8 mouse cellular contexts compared by ENCODE assay signal in genomic region chr2:116062761-116063441, GRCm38 (mm10). TPM values are rescaled to one million over a fixed set of nuclear protein-coding genes. Genes with fewer than 3 reads are reported as not detected.
DNase-seq lines count a peak whose midpoint lies in the region; ATAC-seq and TF ChIP-seq lines count a peak whose summit lies in the region.

No protein-coding gene starts in this region.

- 1% methylated on average over 36 of the region's 36 CpGs for WGBS in heart, embryonic 15.5 days
- 2% methylated on average over 36 of the region's 36 CpGs for WGBS in limb, embryonic 15.5 days
- WGBS in neural tube, embryonic 15.5 days, result 1% methylated on average over 36 of the region's 36 CpGs

- H3K36me3 ChIP-seq in heart, embryonic 15.5 days, result peaks cover 4% of the 10 kb centered on the region; the same call in 1 of the 2 replicates
- no peaks in the 10 kb centered on the region for H3K36me3 ChIP-seq in limb, embryonic 15.5 days
- H3K36me3 ChIP-seq in neural tube, embryonic 15.5 days, result no peaks in the 10 kb centered on the region

- no peaks in the 10 kb centered on the region for H3K9me3 ChIP-seq in heart, embryonic 15.5 days (replicated peaks)
- H3K9me3 ChIP-seq in limb, embryonic 15.5 days, result no peaks in the 10 kb centered on the region
- no peaks in the 10 kb centered on the region for H3K9me3 ChIP-seq in neural tube, embryonic 15.5 days (replicated peaks)

- ATAC-seq in heart, embryonic 15.5 days (replicated peaks; ENCODE audit: insufficient number of reproducible peaks, insufficient read depth, low FRiP score, low read depth), result no peak
- ATAC-seq in limb, embryonic 15.5 days (ENCODE audit: insufficient number of reproducible peaks, low FRiP score, low TSS enrichment, low read depth), result no peak
- no peak for ATAC-seq in neural tube, embryonic 15.5 days (ENCODE audit: low FRiP score)

- peak; percentile 29 for DNase-seq in gastrocnemius, postnatal 10 days
- no peak for DNase-seq in gastrocnemius, postnatal 25 days
- no peak for DNase-seq in spleen, adult 18-20 months
- DNase-seq in ovary, postnatal 10 days (ENCODE audit: low spot score), result no peak

- H3K27me3 ChIP-seq in heart, embryonic 15.5 days, result no peaks in the 10 kb centered on the region
- peaks cover 61% of the 10 kb centered on the region for H3K27me3 ChIP-seq in limb, embryonic 15.5 days
- H3K27me3 ChIP-seq in neural tube, embryonic 15.5 days (replicated peaks), result no peaks in the 10 kb centered on the region

- no peak overlapping the region for H3K27ac ChIP-seq in bone marrow macrophage, adult 2 months (ENCODE audit: insufficient read depth, low read depth, low read length)
- H3K27ac ChIP-seq in heart, embryonic 15.5 days, result peak overlapping the region; percentile 99
- no peak overlapping the region; the same call in none of the 2 replicates for H3K27ac ChIP-seq in limb, embryonic 15.5 days
- H3K27ac ChIP-seq in neural tube, embryonic 15.5 days (replicated peaks), result peak overlapping the region; percentile 94

- no peak for TF ChIP-seq CTCF in bone marrow macrophage, adult 2 months (IDR thresholded peaks at IDR 0.05; ENCODE audit: low read depth, low read length)

- peak overlapping the region; percentile 95 for H3K9ac ChIP-seq in heart, embryonic 15.5 days
- H3K9ac ChIP-seq in limb, embryonic 15.5 days, result peak overlapping the region; percentile 31
- peak overlapping the region; percentile 75 for H3K9ac ChIP-seq in neural tube, embryonic 15.5 days (replicated peaks)

- no peak for TF ChIP-seq POLR2A in bone marrow macrophage, adult 2 months (IDR thresholded peaks at IDR 0.05; ENCODE audit: borderline replicate concordance, low read depth, low read length)

- peak overlapping the region; percentile 81 for H3K4me2 ChIP-seq in heart, embryonic 15.5 days
- H3K4me2 ChIP-seq in limb, embryonic 15.5 days, result peak overlapping the region; percentile 82
- peak overlapping the region; percentile 81 for H3K4me2 ChIP-seq in neural tube, embryonic 15.5 days

- no peaks in the 10 kb centered on the region; the same call in 1 of the 2 replicates for H3K4me1 ChIP-seq in bone marrow macrophage, adult 2 months (ENCODE audit: control insufficient read depth, insufficient read depth, low read length)
- H3K4me1 ChIP-seq in heart, embryonic 15.5 days (replicated peaks), result peaks cover 21% of the 10 kb centered on the region
- H3K4me1 ChIP-seq in limb, embryonic 15.5 days, result peaks cover 62% of the 10 kb centered on the region
- peaks cover 58% of the 10 kb centered on the region for H3K4me1 ChIP-seq in neural tube, embryonic 15.5 days

- 0 out of 2 replicates have a peak overlapping the region, but pooled peaks have one; percentile 18 for H3K4me3 ChIP-seq in bone marrow macrophage, adult 2 months (ENCODE audit: insufficient read depth, low read length)
- H3K4me3 ChIP-seq in heart, embryonic 15.5 days, result peak overlapping the region; percentile 89
- H3K4me3 ChIP-seq in limb, embryonic 15.5 days, result peak overlapping the region; percentile 48
- peak overlapping the region; percentile 61 for H3K4me3 ChIP-seq in neural tube, embryonic 15.5 days (replicated peaks)

RNA-seq across cellular contexts. Expression of gene Meis2, which starts 2.7 kb away (rescaled TPM):
- total RNA-seq in gastrocnemius, postnatal 10 days (2021), result 1 to 10 TPM; 4.0 to 5.2 TPM
- 1 to 10 TPM; 1.5 to 2.0 TPM for total RNA-seq in gastrocnemius, postnatal 25 days (2021)
- polyA plus RNA-seq in bone marrow macrophage, adult 2 months (2012; ENCODE audit: insufficient read depth, insufficient read length, missing spikeins), result not detected in 2 replicates
- 24.0 and 25.7 TPM in 2 replicates for polyA plus RNA-seq in heart, embryonic 15.5 days (2015; fragmentation: Nextera tagmentation; extraction: Ambion mirVana)
- polyA plus RNA-seq in limb, embryonic 15.5 days (2015; fragmentation: Nextera tagmentation; extraction: Ambion mirVana), result 13.7 and 17.1 TPM in 2 replicates
- 74.4 and 95.5 TPM in 2 replicates for polyA plus RNA-seq in neural tube, embryonic 15.5 days (2015; fragmentation: Nextera tagmentation; extraction: Ambion mirVana)

Comparison
In these comparisons a context has a peak if more than half of its experiments do, and no peak if none do; other contexts are left out.
1. H3K27ac ChIP-seq: peak in heart, embryonic 15.5 days (single experiment) and neural tube, embryonic 15.5 days (single experiment); none in bone marrow macrophage, adult 2 months (single experiment) and limb, embryonic 15.5 days (single experiment).
2. H3K4me3 ChIP-seq: peak in every context shown above with its lines; median percentile 89 in heart, embryonic 15.5 days; 61 in neural tube, embryonic 15.5 days; 48 in limb, embryonic 15.5 days; 18 in bone marrow macrophage, adult 2 months.
3. H3K9ac ChIP-seq: peak in every context shown above with its lines; median percentile 95 in heart, embryonic 15.5 days; 75 in neural tube, embryonic 15.5 days; 31 in limb, embryonic 15.5 days.
4. RNA of gene Meis2, which starts 2.7 kb away (polyA plus RNA-seq): 74.4 to 95.5 TPM in neural tube, embryonic 15.5 days, 24.0 to 25.7 TPM in heart, embryonic 15.5 days and 13.7 to 17.1 TPM in limb, embryonic 15.5 days; not detected in bone marrow macrophage, adult 2 months; every median in the first group is over 10 times any median in the second.
5. Peak in every context shown above with its lines, with median percentiles within 50 percentile points of each other: H3K4me2 ChIP-seq.